Mouse (Mus musculus) midbrain, postnatal 0 days (tissue): ENCODE measurements at regions not wholly inside any gene's neighbourhood (a gene's known extent, or its start where the extent isn't known, plus 50 kb on each side); places are given as distances from the start of the nearest gene placed in this dataset.

Experiments used
- ATAC-seq: fragments of 200-750 bp; cut with Nextera tagmentation; 2 replicates; pipeline ENCODE4 v1.8.0; 2017; ENCODE audit warnings: moderate number of reproducible peaks, mild to moderate bottlenecking, moderate TSS enrichment, moderate library complexity; ENCODE audit not compliant: low FRiP score
- DNase-seq: peaks from one replicate; pipeline ENCODE4 v3.0.0-alpha.2; 2015; ENCODE audit warnings: low spot score
- H3K27ac ChIP-seq: fragments of 300-500 bp; sonication (generic); 2 replicates; pipeline ENCODE4 v1.5.1; 2014; ENCODE audit warnings: low read depth, mild to moderate bottlenecking, low read length, mixed read lengths
- H3K27me3 ChIP-seq: fragments of 300-500 bp; sonication (generic); 2 replicates; pipeline ENCODE4 v1.6.1; 2014; ENCODE audit warnings: low read length, control low read depth, mixed read lengths; ENCODE audit not compliant: insufficient read depth
- H3K36me3 ChIP-seq: fragments of 300-500 bp; sonication (generic); 2 replicates; pipeline ENCODE4 v1.6.1; 2014; ENCODE audit warnings: low read length, control low read depth, mixed read lengths; ENCODE audit not compliant: insufficient read depth
- H3K4me1 ChIP-seq: fragments of 300-500 bp; sonication (generic); 2 replicates; pipeline ENCODE4 v1.6.1; 2014; ENCODE audit warnings: mild to moderate bottlenecking, control low read depth, antibody characterized with exemption, low read length, mixed read lengths; ENCODE audit not compliant: insufficient read depth
- H3K4me2 ChIP-seq: fragments of 300-500 bp; sonication (generic); 2 replicates; pipeline ENCODE4 v1.6.1; 2014; ENCODE audit warnings: low read depth, mild to moderate bottlenecking, low read length, mixed read lengths; ENCODE audit not compliant: poor library complexity, severe bottlenecking
- H3K4me3 ChIP-seq: fragments of 300-500 bp; sonication (generic); 2 replicates; pipeline ENCODE4 v1.5.1; 2014; ENCODE audit warnings: low read depth, mild to moderate bottlenecking, low read length, moderate library complexity
- H3K9ac ChIP-seq: fragments of 300-500 bp; sonication (generic); replicated peaks from 2 replicates; pipeline ENCODE4 v1.6.1; 2014; ENCODE audit warnings: mild to moderate bottlenecking, low read length, moderate library complexity, mixed read lengths; ENCODE audit not compliant: poor library complexity, severe bottlenecking
- H3K9me3 ChIP-seq: fragments of 300-500 bp; sonication (generic); 2 replicates; pipeline ENCODE4 v1.6.1; 2016; ENCODE audit warnings: low read length, control low read depth
- CTCF ChIP-seq: IDR thresholded peaks from 2 replicates; pipeline ENCODE4 v1.5.1; 2016; ENCODE audit warnings: antibody characterized with exemption, mild to moderate bottlenecking
- WGBS: fragments of 180-500 bp; shearing (Covaris S2); extraction: QIAGEN DNeasy Blood & Tissue Kit; methylation state at CpG from one replicate; pipeline ENCODE4 v1.1.7; 2014; 5-methylcytosine and 5-hydroxymethylcytosine counted together

DNA sequence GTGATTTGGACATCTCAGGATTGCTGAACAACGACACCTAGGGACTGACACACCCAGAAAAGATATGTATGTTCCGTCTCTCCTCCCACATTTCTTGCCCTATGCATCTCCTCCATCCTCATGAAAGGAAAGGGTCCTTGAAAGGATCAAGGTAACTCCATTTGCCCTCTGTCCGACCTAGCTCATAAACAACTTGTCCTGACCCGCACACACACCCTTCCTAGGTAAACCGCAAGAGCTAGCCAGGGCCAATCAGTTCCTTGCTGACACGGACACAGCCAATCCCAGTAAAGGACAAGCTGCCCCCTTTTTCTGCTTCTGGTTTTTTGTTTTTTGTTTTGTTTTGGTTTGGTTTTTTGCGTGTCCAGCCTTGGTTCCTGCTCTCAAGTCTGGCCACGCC is 118.0 kb downstream of the Atp23 start:
- H3K9me3 ChIP-seq = no peaks in the 10 kb centered on the region
- H3K9ac ChIP-seq = no peak overlapping the region
- no peaks in the 10 kb centered on the region for H3K27me3 ChIP-seq
- H3K4me2 ChIP-seq = no peak overlapping the region
- no peak for DNase-seq
- H3K4me1 ChIP-seq = no peaks in the 10 kb centered on the region
- no peak overlapping the region for H3K27ac ChIP-seq
- H3K36me3 ChIP-seq = no peaks in the 10 kb centered on the region
- H3K4me3 ChIP-seq = no peak overlapping the region
- no peak for TF ChIP-seq CTCF
- no peak for ATAC-seq
- 94% methylated on average over 8 of the region's 8 CpGs for WGBS

DNA sequence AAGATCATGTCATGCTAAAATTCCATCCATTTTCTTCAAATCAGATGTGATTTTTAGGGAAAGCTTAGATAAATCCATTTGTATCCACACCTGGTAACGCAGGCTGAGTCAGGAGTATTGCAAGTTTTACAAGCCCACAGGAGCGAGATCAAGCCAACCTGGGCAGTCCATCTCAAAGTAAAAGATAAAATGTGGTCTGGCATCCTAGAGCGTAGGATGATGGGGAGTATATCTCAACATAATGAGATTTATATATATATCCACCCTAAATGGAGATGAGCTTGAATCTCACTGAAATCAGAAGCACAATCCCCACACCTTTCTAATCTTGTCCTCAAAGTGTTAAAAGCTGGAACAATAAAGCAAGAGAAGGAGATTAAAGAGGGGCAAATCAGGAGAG is 124.6 kb downstream of the Atp23 start:
- 84% methylated on average over 3 of the region's 3 CpGs for WGBS
- DNase-seq (no peak), ATAC-seq (no peak)
- H3K9ac ChIP-seq = no peak overlapping the region
- H3K27me3 ChIP-seq = no peaks in the 10 kb centered on the region
- no peak overlapping the region for H3K4me3 ChIP-seq
- no peaks in the 10 kb centered on the region for H3K36me3 ChIP-seq
- no peaks in the 10 kb centered on the region for H3K9me3 ChIP-seq
- H3K27ac ChIP-seq = no peak overlapping the region
- H3K4me2 ChIP-seq = no peak overlapping the region
- H3K4me1 ChIP-seq = no peaks in the 10 kb centered on the region
- TF ChIP-seq CTCF = no peak

DNA sequence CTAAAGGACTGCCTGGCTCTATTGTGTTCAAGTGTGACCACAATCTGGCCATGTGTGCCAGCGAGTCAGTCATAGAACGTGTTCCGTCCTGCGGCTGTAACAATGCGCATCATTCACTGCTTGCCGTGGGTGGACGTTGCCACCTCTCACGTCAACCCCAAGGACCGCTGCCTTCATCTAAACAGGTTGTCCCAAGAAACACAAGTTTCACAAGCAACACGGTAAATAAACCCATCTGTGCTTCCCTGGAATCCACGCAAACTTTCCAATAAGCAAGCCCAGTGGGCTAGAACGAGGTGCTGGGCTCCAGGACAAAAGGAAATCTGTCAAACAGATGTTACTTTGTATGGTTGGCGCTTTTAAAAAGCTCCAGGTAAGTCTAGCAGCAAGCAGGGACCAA is 125.2 kb downstream of the Atp23 start:
- H3K4me2 ChIP-seq = no peak overlapping the region
- no peaks in the 10 kb centered on the region for H3K4me1 ChIP-seq
- 80% methylated on average over 13 of the region's 13 CpGs for WGBS
- no peaks in the 10 kb centered on the region for H3K27me3 ChIP-seq
- no peaks in the 10 kb centered on the region for H3K36me3 ChIP-seq
- ATAC-seq = no peak
- peak; percentile 23 for DNase-seq
- H3K4me3 ChIP-seq = no peak overlapping the region
- H3K27ac ChIP-seq = no peak overlapping the region
- no peak overlapping the region for H3K9ac ChIP-seq
- TF ChIP-seq CTCF = no peak
- H3K9me3 ChIP-seq = no peaks in the 10 kb centered on the region

DNA sequence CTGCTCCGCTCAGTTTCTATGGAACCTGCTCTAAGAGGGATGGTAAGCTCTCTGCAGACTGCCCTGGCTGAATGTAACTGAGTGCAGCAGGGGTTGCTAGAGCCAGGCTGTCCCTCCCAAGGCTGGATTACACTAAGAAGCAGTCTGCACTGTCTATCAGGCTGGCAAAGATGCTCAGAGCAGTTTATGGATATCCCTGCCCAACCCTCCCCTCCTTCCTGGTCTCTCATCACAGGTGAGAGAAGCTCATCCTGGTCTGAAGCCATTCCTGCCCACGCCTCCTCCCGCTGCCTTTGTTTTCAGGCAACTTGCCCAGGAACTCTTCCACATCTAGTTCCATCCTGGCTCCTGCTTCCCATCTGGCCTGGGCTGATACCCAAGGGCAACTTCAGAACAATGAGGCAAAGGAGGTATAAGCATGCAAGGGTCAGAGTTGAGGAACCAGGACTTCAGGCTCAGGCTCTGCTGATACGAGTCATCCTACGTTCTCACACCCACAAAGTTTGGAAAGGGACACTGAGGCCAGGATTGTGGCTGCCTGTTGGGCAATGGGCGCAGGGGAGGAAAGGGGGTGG is 130.6 kb downstream of the Atp23 start:
- Histone ChIP-seq H3K9me3 (no peaks in the 10 kb centered on the region), H3K36me3 (no peaks in the 10 kb centered on the region), H3K9ac (no peak overlapping the region), H3K27me3 (no peaks in the 10 kb centered on the region), H3K4me3 (no peak overlapping the region), H3K4me2 (no peak overlapping the region), H3K4me1 (no peaks in the 10 kb centered on the region), H3K27ac (no peak overlapping the region)
- TF ChIP-seq CTCF = no peak
- ATAC-seq = no peak
- 88% methylated on average over 6 of the region's 6 CpGs for WGBS
- no peak for DNase-seq

DNA sequence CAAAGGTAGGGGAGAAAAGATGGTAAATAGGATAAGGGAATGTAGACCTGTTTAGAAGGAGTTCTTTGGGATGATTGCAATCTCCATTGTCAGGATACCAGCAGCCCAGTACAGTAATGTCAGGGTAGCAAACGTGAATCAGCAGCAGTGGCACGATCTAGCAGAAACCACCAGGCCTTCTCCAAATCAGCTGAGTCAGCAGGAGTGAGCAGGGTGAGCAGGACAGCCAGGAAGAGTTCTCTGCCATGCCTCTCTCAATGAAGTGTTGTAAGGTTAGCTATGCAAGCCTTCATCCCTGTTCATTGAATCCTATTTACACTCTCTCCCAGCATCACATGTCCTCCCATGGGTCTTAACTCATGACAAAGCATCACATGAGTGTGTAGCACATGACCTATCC is 135.5 kb downstream of the Atp23 start:
- DNase-seq = no peak
- no peaks in the 10 kb centered on the region for H3K27me3 ChIP-seq
- H3K4me2 ChIP-seq = no peak overlapping the region
- H3K9me3 ChIP-seq = no peaks in the 10 kb centered on the region
- 84% methylated on average over 2 of the region's 2 CpGs for WGBS
- H3K27ac ChIP-seq = no peak overlapping the region
- H3K9ac ChIP-seq = no peak overlapping the region
- H3K36me3 ChIP-seq = no peaks in the 10 kb centered on the region
- H3K4me1 ChIP-seq = no peaks in the 10 kb centered on the region
- H3K4me3 ChIP-seq = no peak overlapping the region
- no peak for TF ChIP-seq CTCF
- no peak for ATAC-seq

DNA sequence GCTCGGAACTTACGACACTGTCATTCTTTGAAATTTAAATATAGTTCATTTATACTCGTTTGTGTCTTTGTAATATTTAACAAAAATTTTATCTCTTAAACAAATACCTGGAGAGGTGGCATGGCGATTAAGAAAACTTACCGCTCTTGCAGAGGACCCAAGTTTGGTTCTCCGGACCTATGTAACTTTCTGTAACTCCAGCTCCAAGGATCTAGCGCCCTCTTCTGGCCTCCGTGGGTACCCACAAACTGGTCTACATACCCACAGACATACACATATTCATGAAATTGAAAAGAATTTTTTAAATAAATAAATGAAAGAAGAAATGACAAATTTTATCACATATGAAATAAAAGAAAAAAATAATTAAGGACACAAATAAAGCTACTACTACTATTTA is 136.4 kb downstream of the Atp23 start:
- no peaks in the 10 kb centered on the region for H3K27me3 ChIP-seq
- 74% methylated on average over 8 of the region's 8 CpGs for WGBS
- ATAC-seq = no peak
- no peaks in the 10 kb centered on the region for H3K9me3 ChIP-seq
- no peak overlapping the region for H3K9ac ChIP-seq
- TF ChIP-seq CTCF = no peak
- H3K27ac ChIP-seq = no peak overlapping the region
- H3K4me1 ChIP-seq = no peaks in the 10 kb centered on the region
- no peak overlapping the region for H3K4me3 ChIP-seq
- DNase-seq = no peak
- no peak overlapping the region for H3K4me2 ChIP-seq
- H3K36me3 ChIP-seq = no peaks in the 10 kb centered on the region
